Mouse (Mus musculus) forebrain, embryonic 14.5 days (tissue): ENCODE measurements around the gene Bcas3. TPM values are rescaled to one million over a fixed set of nuclear protein-coding genes. Genes with fewer than 3 reads are reported as not detected.

Experiments used
- ATAC-seq: fragments of 200-750 bp; cut with Nextera tagmentation; 2 replicates; pipeline ENCODE4 v1.8.0; 2017; ENCODE audit warnings: mild to moderate bottlenecking, moderate library complexity
- DNase-seq: peaks from one replicate; pipeline ENCODE4 v3.0.0-alpha.2; 2015; ENCODE audit warnings: low spot score
- H3K27ac ChIP-seq: fragments of 300-500 bp; sonication (generic); 2 replicates; pipeline ENCODE4 v1.5.1; 2014; ENCODE audit warnings: low read depth, mild to moderate bottlenecking, control low read depth, low read length, moderate library complexity
- H3K27me3 ChIP-seq: fragments of 300-500 bp; sonication (generic); replicated peaks from 2 replicates; pipeline ENCODE4 v1.6.1; 2014; ENCODE audit warnings: low read length, control low read depth, mixed read lengths; ENCODE audit not compliant: control insufficient read depth, insufficient read depth
- H3K36me3 ChIP-seq: fragments of 300-500 bp; sonication (generic); 2 replicates; pipeline ENCODE4 v1.6.1; 2014; ENCODE audit warnings: low read length, control low read depth; ENCODE audit not compliant: control insufficient read depth, insufficient read depth
- H3K4me1 ChIP-seq: fragments of 300-500 bp; sonication (generic); 2 replicates; pipeline ENCODE4 v1.6.1; 2014; ENCODE audit warnings: antibody characterized with exemption, low read length, control low read depth; ENCODE audit not compliant: control insufficient read depth, insufficient read depth
- H3K4me2 ChIP-seq: fragments of 300-500 bp; sonication (generic); 2 replicates; pipeline ENCODE4 v1.6.1; 2014; ENCODE audit warnings: mild to moderate bottlenecking, control low read depth, low read length
- H3K4me3 ChIP-seq: fragments of 300-500 bp; sonication (generic); 2 replicates; pipeline ENCODE4 v1.5.1; 2014; ENCODE audit warnings: low read depth, low read length, control low read depth
- H3K9ac ChIP-seq: fragments of 300-500 bp; sonication (generic); 2 replicates; pipeline ENCODE4 v1.6.1; 2014; ENCODE audit warnings: mild to moderate bottlenecking, low read length, control low read depth, moderate library complexity
- H3K9me3 ChIP-seq: fragments of 300-500 bp; sonication (generic); replicated peaks from 2 replicates; pipeline ENCODE4 v1.6.1; 2016; ENCODE audit warnings: low read length, control low read depth, mixed read lengths; ENCODE audit not compliant: control insufficient read depth
- WGBS: fragments of 180-500 bp; shearing (Covaris S2); extraction: QIAGEN DNeasy Blood & Tissue Kit; methylation state at CpG from one replicate; pipeline ENCODE4 v1.1.7; 2014; 5-methylcytosine and 5-hydroxymethylcytosine counted together
- polyA plus RNA-seq: library from polyadenylated mRNA; unstranded; fragments of >200 nt; fragmentation: Nextera tagmentation; extraction: Ambion mirVana; gene quantifications from 2 replicates; pipeline ENCODE4 v1.2.1, GENCODE M21; 2014

Gene Bcas3
- polyA plus RNA-seq, 1 experiment from 2014 or later, result 27.5 TPM

- Histone ChIP-seq H3K9me3 (no peaks in the 10 kb centered on the region), H3K4me1 (peaks cover 13% of the 10 kb centered on the region), H3K9ac (peak overlapping the region; percentile 29; the same call in 1 of the 2 replicates), H3K27me3 (peaks cover 19% of the 10 kb centered on the region), H3K36me3 (no peaks in the 10 kb centered on the region), H3K4me2 (peak overlapping the region; percentile 51), H3K27ac (no peak overlapping the region), H3K4me3 (peak overlapping the region; percentile 18)
- WGBS, result 6% methylated on average over 16 of the region's 16 CpGs
- peak; percentile 73 for DNase-seq
- 0 out of 2 replicates have a peak, but pooled peaks have one; percentile 32 for ATAC-seq
Observed at GRCm38 (mm10) chr11:85524841-85525500, 172.0 kb downstream of the Bcas3 start.

GRCm38 (mm10) chr11:85525501-85525885 lies 172.5 kb downstream of the Bcas3 start:
- ATAC-seq, result no peak
- Histone ChIP-seq H3K9ac (no peak overlapping the region), H3K4me3 (no peak overlapping the region), H3K9me3 (no peaks in the 10 kb centered on the region), H3K4me1 (peaks cover 13% of the 10 kb centered on the region), H3K27ac (no peak overlapping the region), H3K4me2 (no peak overlapping the region), H3K36me3 (no peaks in the 10 kb centered on the region), H3K27me3 (peaks cover 19% of the 10 kb centered on the region)
- DNase-seq, result no peak
- 33% methylated on average over 10 of the region's 10 CpGs for WGBS

GRCm38 (mm10) chr11:85525979-85526775 lies 173.2 kb downstream of the Bcas3 start:
- Histone ChIP-seq H3K4me1 (peaks cover 13% of the 10 kb centered on the region), H3K27ac (no peak overlapping the region), H3K9me3 (no peaks in the 10 kb centered on the region), H3K9ac (no peak overlapping the region), H3K36me3 (no peaks in the 10 kb centered on the region), H3K27me3 (peaks cover 19% of the 10 kb centered on the region), H3K4me2 (no peak overlapping the region), H3K4me3 (no peak overlapping the region)
- ATAC-seq (no peak), DNase-seq (no peak)
- 40% methylated on average over 11 of the region's 11 CpGs for WGBS

GRCm38 (mm10) chr11:85527261-85527660 lies 174.3 kb downstream of the Bcas3 start:
- no peak for DNase-seq

GRCm38 (mm10) chr11:85529531-85530285 lies 176.7 kb downstream of the Bcas3 start:
- Histone ChIP-seq H3K27me3 (peaks cover 13% of the 10 kb centered on the region), H3K36me3 (no peaks in the 10 kb centered on the region), H3K4me3 (no peak overlapping the region), H3K4me2 (no peak overlapping the region), H3K9ac (no peak overlapping the region), H3K4me1 (peaks cover 8% of the 10 kb centered on the region), H3K9me3 (no peaks in the 10 kb centered on the region), H3K27ac (no peak overlapping the region)
- 73% methylated on average over 5 of the region's 5 CpGs for WGBS
- DNase-seq (no peak), ATAC-seq (no peak)

More at GRCm38 (mm10) chr11:85527261-85527660, 174.3 kb downstream of the Bcas3 start:
- Histone ChIP-seq H3K27me3 (peaks cover 19% of the 10 kb centered on the region), H3K36me3 (no peaks in the 10 kb centered on the region), H3K9me3 (no peaks in the 10 kb centered on the region), H3K4me1 (peaks cover 13% of the 10 kb centered on the region), H3K4me2 (no peak overlapping the region), H3K9ac (no peak overlapping the region), H3K27ac (no peak overlapping the region), H3K4me3 (no peak overlapping the region)
- no peak for ATAC-seq
- WGBS, result 22% methylated on average over 5 of the region's 5 CpGs

- Histone ChIP-seq H3K4me1 (no peaks in the 10 kb centered on the region), H3K4me2 (no peak overlapping the region), H3K27ac (no peak overlapping the region), H3K27me3 (no peaks in the 10 kb centered on the region), H3K9ac (no peak overlapping the region), H3K9me3 (no peaks in the 10 kb centered on the region), H3K36me3 (no peaks in the 10 kb centered on the region), H3K4me3 (no peak overlapping the region)
- WGBS, result 86% methylated on average over 4 of the region's 4 CpGs
- ATAC-seq, result no peak
- DNase-seq, result no peak
Observed at GRCm38 (mm10) chr11:85540989-85541388, 188.0 kb downstream of the Bcas3 start.

- no peak for DNase-seq
- Histone ChIP-seq H3K9me3 (no peaks in the 10 kb centered on the region), H3K36me3 (no peaks in the 10 kb centered on the region), H3K4me2 (no peak overlapping the region), H3K27ac (no peak overlapping the region), H3K4me1 (no peaks in the 10 kb centered on the region), H3K27me3 (no peaks in the 10 kb centered on the region), H3K4me3 (no peak overlapping the region), H3K9ac (no peak overlapping the region)
- ATAC-seq, result no peak
- WGBS, result 78% methylated on average over 4 of the region's 4 CpGs
Observed at GRCm38 (mm10) chr11:85543311-85543710, 190.3 kb downstream of the Bcas3 start.

GRCm38 (mm10) chr11:85545602-85546001 lies 192.6 kb downstream of the Bcas3 start:
- Histone ChIP-seq H3K27ac (no peak overlapping the region), H3K4me1 (no peaks in the 10 kb centered on the region), H3K9ac (no peak overlapping the region), H3K9me3 (no peaks in the 10 kb centered on the region), H3K27me3 (no peaks in the 10 kb centered on the region), H3K4me3 (no peak overlapping the region), H3K36me3 (no peaks in the 10 kb centered on the region), H3K4me2 (no peak overlapping the region)
- DNase-seq (no peak), ATAC-seq (no peak)
- WGBS, result 49% methylated on average over 5 of the region's 5 CpGs
